Mouse (Mus musculus) left cerebral cortex, adult 8-10 months (tissue): ENCODE results near the gene Scd1. TPM values are rescaled to one million over a fixed set of nuclear protein-coding genes. Genes with fewer than 3 reads are reported as not detected.
A peak's percentile ranks its signal among the peaks of the same experiment; 100 is the strongest.

ENCODE experiments used
- DNase-seq, 2 experiments: peaks; one replicate each; pipeline ENCODE4 v3.0.0; 2022; ENCODE audit warnings: low spot score in 2 of 2
- total RNA-seq, 4 experiments: library from RNA; stranded (reverse); gene quantifications; 2 replicates each; pipeline ENCODE4 v1.2.4; 2022

The Scd1 gene
- total RNA-seq, 4 experiments from 2014 or later: 171 to 176 (median 174) TPM

DNA sequence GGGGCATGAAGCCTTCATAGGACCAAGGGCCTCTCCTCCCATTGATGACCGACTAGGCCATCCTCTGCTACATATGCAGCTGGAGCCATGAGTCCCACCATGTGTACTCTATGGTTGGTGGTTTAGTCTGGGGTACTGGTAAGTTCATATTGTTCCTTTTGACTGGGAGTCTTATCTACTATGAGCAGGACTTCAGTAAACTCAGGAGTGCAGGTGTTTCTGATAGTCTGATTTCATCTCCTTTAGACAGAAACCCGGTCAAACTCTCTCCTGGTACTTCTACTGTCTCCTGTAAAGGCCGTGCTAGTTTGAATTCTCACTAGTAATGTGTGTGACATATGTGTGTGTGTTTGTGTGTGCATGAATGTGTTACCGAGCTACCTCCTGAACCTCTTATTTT lies 41.9 kb downstream of the Scd1 start:
- no peak for DNase-seq

DNA sequence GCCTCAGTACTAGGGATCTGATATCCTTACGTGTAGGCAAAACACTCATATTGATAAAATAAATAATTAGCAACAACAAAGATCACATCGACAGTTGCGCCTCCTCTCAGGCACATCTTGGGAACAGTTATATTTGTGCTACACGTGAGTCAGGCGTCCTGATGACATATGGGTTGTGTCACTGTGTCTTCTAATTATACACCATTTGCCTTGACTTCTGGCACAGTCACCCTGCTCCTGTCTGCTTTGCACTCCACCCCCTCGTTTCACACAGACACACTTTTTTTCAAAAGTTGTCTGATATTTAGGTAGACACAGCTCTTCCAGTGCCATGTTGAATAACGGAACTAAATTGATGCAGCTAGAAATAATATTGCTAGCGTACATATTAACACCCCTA lies 43.6 kb downstream of the Scd1 start:
- DNase-seq: peak in 1 of 2 experiments; percentile 35

DNA sequence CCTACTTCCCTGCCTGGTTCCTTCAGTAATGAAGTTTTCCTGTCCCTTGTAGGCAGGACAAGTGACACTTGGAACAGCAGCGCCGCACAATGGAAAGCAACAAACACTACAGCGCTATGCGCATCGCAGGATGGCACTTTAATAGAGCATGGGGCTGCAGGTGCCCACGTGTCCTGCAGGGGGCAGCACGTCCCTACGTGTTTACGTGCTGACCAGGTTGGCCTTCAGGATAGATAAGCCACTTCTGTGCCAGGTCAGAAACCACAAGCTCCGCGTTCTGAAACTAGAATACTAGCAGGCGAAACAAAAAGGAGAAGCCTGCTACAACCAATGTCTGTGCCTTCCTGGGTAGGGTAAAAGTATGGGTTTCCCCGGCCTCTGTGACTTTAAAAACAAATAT lies 44.1 kb downstream of the Scd1 start:
- DNase-seq: peak; percentile 40 to 45

DNA sequence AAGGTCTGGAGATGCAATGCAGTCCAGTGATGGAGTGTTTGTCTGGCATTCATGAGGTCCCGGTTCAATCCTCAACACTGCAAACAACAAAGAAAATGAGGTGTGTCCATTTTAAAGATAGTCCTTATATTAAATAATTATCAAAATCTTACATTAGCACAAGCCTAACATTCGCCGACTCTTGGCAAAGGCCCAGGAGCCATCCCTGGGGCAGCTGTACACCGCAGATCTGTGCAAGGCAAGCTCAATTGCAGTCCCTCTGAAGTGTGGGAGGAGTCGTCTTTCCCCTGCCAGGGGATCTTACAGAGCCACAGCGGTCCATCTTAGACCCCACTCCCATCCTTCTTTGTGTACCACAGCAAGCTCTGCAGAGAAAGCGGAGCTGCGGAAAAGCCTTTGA lies 49.0 kb downstream of the Scd1 start:
- DNase-seq: no peak

GRCm38 (mm10) chr19:44351756-44352155 lies 55.9 kb downstream of the Scd1 start:
- DNase-seq: no peak

DNA sequence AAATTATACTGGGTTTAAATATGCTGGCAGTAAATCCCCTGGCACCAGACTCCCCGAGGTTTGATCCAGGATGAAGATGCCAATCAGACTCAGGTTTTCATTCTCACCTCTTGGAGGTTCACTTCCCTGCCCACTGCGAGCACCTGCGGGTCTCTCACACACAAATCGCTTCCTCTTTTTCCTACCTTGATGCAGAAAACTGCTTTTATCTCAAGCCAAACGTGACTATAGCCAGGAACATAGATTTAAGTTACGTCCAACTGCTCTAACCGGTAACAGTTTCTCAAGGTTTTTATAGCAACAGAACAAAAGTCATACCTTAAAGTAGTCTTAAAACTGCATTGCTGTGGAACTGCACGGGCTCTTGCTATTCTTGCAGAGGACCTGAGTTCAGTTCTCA lies 58.0 kb downstream of the Scd1 start:
- DNase-seq: no peak

Other genes with a start within 250 kb of the Scd1 start
- gene Pkd2l1, start 215.4 kb downstream of the Scd1 start, total RNA-seq: under 1 TPM; 0.17 to 0.59 (median 0.44) TPM
- gene Scd3, start 204.6 kb downstream of the Scd1 start, total RNA-seq: 1 to 10 TPM; 2.9 to 3.8 (median 3.1) TPM
- 100 to 1,000 TPM; 702 to 768 (median 723) TPM for gene Scd2, start 114.2 kb downstream of the Scd1 start, total RNA-seq
- gene Scd4, start 74.8 kb downstream of the Scd1 start, total RNA-seq: 1 to 10 TPM; 2.3 to 3.4 (median 2.8) TPM
- under 1 TPM; 0.30 to 0.78 (median 0.58) TPM for gene Wnt8b, start 85.6 kb upstream of the Scd1 start, total RNA-seq
- 1 to 10 TPM in 1 of 4 experiments, under 1 TPM in 3; 0.25 to 1.4 (median 0.51) TPM for gene Sec31b, start 138.0 kb upstream of the Scd1 start, total RNA-seq
- not detected for gene Gm20538, start 145.0 kb upstream of the Scd1 start, total RNA-seq
- 100 to 1,000 TPM; 359 to 428 (median 393) TPM for gene Ndufb8, start 147.6 kb upstream of the Scd1 start, total RNA-seq
- 10 to 100 TPM; 25.7 to 30.6 (median 28.8) TPM for gene Hif1an, start 155.0 kb upstream of the Scd1 start, total RNA-seq